Mouse (Mus musculus) left cerebral cortex, postnatal 36 days (tissue): Measurements from ENCODE around the gene Gm11634. TPM values are rescaled to one million over a fixed set of nuclear protein-coding genes. Genes with fewer than 3 reads are reported as not detected.
"Not testable (repeated sequence)": the region's sequence is repeated elsewhere in the genome, so short reads cannot be mapped to it uniquely, and the experiment has no call there.

ENCODE experiments used
- DNase-seq, 2 experiments: peaks; one replicate each; pipeline ENCODE4 v3.0.0; 2021 to 2022; ENCODE audit warnings: low spot score in 2 of 2, mixed read lengths in 1 of 2
- intact Hi-C: fragments of 180-260 bp; cut with DNase I; formaldehyde crosslinking; loops from one replicate; pipeline ENCODE4 v1.15.1; 2025
- total RNA-seq, 2 experiments: library from RNA; stranded (reverse); gene quantifications; 2 replicates each; pipeline ENCODE4 v1.2.3; 2021

Gene Gm11634
- total RNA-seq, result not detected

- no peak for DNase-seq
- intact Hi-C loops, result no loop called here
Measured at GRCm38 (mm10) chr11:101599156-101599555, at the start of gene Gm11634. TSS of gene Gm11634 (minus strand) at chr11:101599256.

- DNase-seq, intact Hi-C loops: not testable (repeated sequence)
Measured at GRCm38 (mm10) chr11:101647093-101647492, 48.0 kb upstream of the Gm11634 start.

GRCm38 (mm10) chr11:101646283-101646794 lies 47.3 kb upstream of the Gm11634 start:
- intact Hi-C loops, DNase-seq: not testable (repeated sequence)

- DNase-seq, result peak; percentile 73 to 74
- intact Hi-C loops, result not testable (repeated sequence)
Measured at GRCm38 (mm10) chr11:101645411-101646282, 46.6 kb upstream of the Gm11634 start.

- intact Hi-C loops, DNase-seq: not testable (repeated sequence)
Measured at GRCm38 (mm10) chr11:101645043-101645410, 46.0 kb upstream of the Gm11634 start.

GRCm38 (mm10) chr11:101644591-101644990 lies 45.5 kb upstream of the Gm11634 start:
- DNase-seq, result no peak
- intact Hi-C loops, result no loop called here

- intact Hi-C loops, result no loop called here
- DNase-seq, result no peak
Measured at GRCm38 (mm10) chr11:101642931-101643330, 43.9 kb upstream of the Gm11634 start.

- intact Hi-C loops, result not testable (repeated sequence)
- DNase-seq, result peak; percentile 8 to 26
Measured at GRCm38 (mm10) chr11:101641710-101642642, 42.9 kb upstream of the Gm11634 start.

- intact Hi-C loops, result not testable (repeated sequence)
- peak; percentile 77 to 83 for DNase-seq
Measured at GRCm38 (mm10) chr11:101640857-101641709, 42.0 kb upstream of the Gm11634 start.

- DNase-seq, result no peak
- intact Hi-C loops, result no loop called here
Measured at GRCm38 (mm10) chr11:101639761-101640160, 40.7 kb upstream of the Gm11634 start.

GRCm38 (mm10) chr11:101635660-101636059 lies 36.6 kb upstream of the Gm11634 start:
- intact Hi-C loops, result no loop called here
- no peak for DNase-seq

- DNase-seq, intact Hi-C loops: not testable (repeated sequence)
Measured at GRCm38 (mm10) chr11:101628733-101629417, 29.8 kb upstream of the Gm11634 start.

- peak; percentile 72 to 78 for DNase-seq
- intact Hi-C loops, result no loop called here
Measured at GRCm38 (mm10) chr11:101627857-101628559, 29.0 kb upstream of the Gm11634 start.

GRCm38 (mm10) chr11:101626995-101627856 lies 28.2 kb upstream of the Gm11634 start, which contains the start of gene Rdm1:
TSS of gene Rdm1 (plus strand) at chr11:101627195.
- intact Hi-C loops, result no loop called here
- peak; percentile 75 to 77 for DNase-seq

- no peak for DNase-seq
- intact Hi-C loops, result no loop called here
Measured at GRCm38 (mm10) chr11:101626649-101626994, 27.6 kb upstream of the Gm11634 start.

GRCm38 (mm10) chr11:101620022-101620655 lies 21.1 kb upstream of the Gm11634 start:
- intact Hi-C loops, DNase-seq: not testable (repeated sequence)

- DNase-seq, result no peak
- intact Hi-C loops, result no loop called here
Measured at GRCm38 (mm10) chr11:101618596-101618995, 19.5 kb upstream of the Gm11634 start.
